In the genomic region with DNA sequence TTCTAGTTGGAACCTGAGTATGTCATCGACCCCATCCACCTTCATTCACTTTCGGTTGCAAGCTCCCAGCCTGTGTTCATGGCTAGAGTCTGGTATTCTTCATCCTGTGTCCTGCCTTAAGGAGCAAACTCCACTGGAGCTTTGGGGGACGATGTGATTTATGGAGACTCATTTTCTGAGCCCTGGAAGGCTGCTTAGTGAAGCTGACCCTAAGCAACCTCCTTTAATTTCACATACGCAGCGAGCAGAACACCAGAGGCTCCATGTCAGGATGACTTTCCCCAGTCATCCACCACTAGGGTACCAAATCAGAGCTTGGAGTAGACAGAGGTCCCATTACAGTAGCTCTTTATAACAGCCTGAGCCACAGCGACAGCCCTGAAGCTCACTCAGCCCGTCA, we compare ENCODE assay signal across 21 mouse cellular contexts.
"Had no signal": no experiment of that assay in that cellular context is flagged by ENCODE, and none has a peak within 500 bp of the region (broad histone marks: within the 10 kb centered on the region; RNA-seq: fewer than 3 reads in every experiment).

No protein-coding gene starts in this region.

- DNase-seq: kidney, postnatal 4 days; left cerebral cortex, postnatal 4 days; liver, postnatal 0 days; lung, embryonic 14.5 days; right cerebral cortex, adult 18-20 months; right cerebral cortex, postnatal 14 days; right cerebral cortex, postnatal 4 days; thymus, adult 2 months; thymus, postnatal 14 days; thymus, postnatal 4 days had no signal

- H3K9ac ChIP-seq: limb, embryonic 12.5 days; limb, embryonic 15.5 days; liver, embryonic 14.5 days; liver, postnatal 0 days; lung, embryonic 14.5 days; midbrain, embryonic 12.5 days; midbrain, embryonic 15.5 days; neural tube, embryonic 12.5 days; neural tube, embryonic 15.5 days had no signal

- H3K4me3 ChIP-seq: limb, embryonic 12.5 days; limb, embryonic 15.5 days; midbrain, embryonic 12.5 days; midbrain, embryonic 15.5 days; neural tube, embryonic 12.5 days; neural tube, embryonic 15.5 days had no signal

- ATAC-seq: liver, postnatal 0 days; lung, postnatal 0 days; midbrain, embryonic 15.5 days had no signal

- H3K27me3 ChIP-seq: limb, embryonic 12.5 days; limb, embryonic 15.5 days; midbrain, embryonic 12.5 days; midbrain, embryonic 15.5 days; neural tube, embryonic 12.5 days; neural tube, embryonic 15.5 days had no signal

- H3K36me3 ChIP-seq: limb, embryonic 15.5 days had no signal

- H3K27ac ChIP-seq: limb, embryonic 15.5 days; liver, embryonic 14.5 days; macrophage; midbrain, embryonic 12.5 days; midbrain, embryonic 15.5 days; neural tube, embryonic 12.5 days; neural tube, embryonic 15.5 days; stomach, postnatal 0 days had no signal

- H3K9me3 ChIP-seq: limb, embryonic 12.5 days; limb, embryonic 15.5 days; midbrain, embryonic 12.5 days; midbrain, embryonic 15.5 days; neural tube, embryonic 12.5 days; neural tube, embryonic 15.5 days had no signal

- H3K4me2 ChIP-seq: limb, embryonic 12.5 days; limb, embryonic 15.5 days; liver, embryonic 11.5 days; lung, embryonic 14.5 days; midbrain, embryonic 12.5 days; midbrain, embryonic 15.5 days; neural tube, embryonic 12.5 days; neural tube, embryonic 15.5 days had no signal
